8 mouse cellular contexts compared by ENCODE assay signal in genomic region chr12:85496755-85497154, GRCm38 (mm10). TPM values are rescaled to one million over a fixed set of nuclear protein-coding genes. Genes with fewer than 3 reads are reported as not detected.
A peak's percentile ranks its signal among the peaks of the same experiment; 100 is the strongest.
DNase-seq lines count a peak whose midpoint lies in the region; ATAC-seq lines count a peak whose summit lies in the region.

No protein-coding gene starts in this region.

- no peak overlapping the region for H3K27ac ChIP-seq in kidney, embryonic 16.5 days (ENCODE audit: low read length)
- H3K27ac ChIP-seq in heart, embryonic 14.5 days (replicated peaks in 1 of 2; ENCODE audit: control insufficient read depth in 1 of 2, insufficient read depth in 1 of 2, low read depth in 2 of 2, low read length in 2 of 2), result no peak overlapping the region

- H3K4me3 ChIP-seq in kidney, embryonic 16.5 days (ENCODE audit: low read length), result no peak overlapping the region
- H3K4me3 ChIP-seq in heart, embryonic 14.5 days (ENCODE audit: control insufficient read depth in 1 of 2, insufficient read depth in 1 of 2, low read depth in 1 of 2, low read length in 2 of 2), result no peak overlapping the region

- H3K9me3 ChIP-seq in kidney, embryonic 16.5 days (ENCODE audit: low read length), result peaks cover 4% of the 10 kb centered on the region; the same call in 1 of the 2 replicates
- 0 out of 2 replicates have a peak, but pooled peaks cover 6% of the 10 kb centered on the region for H3K9me3 ChIP-seq in heart, embryonic 14.5 days (ENCODE audit: control insufficient read depth, low read length)

- DNase-seq in kidney, adult 11 months, result peak; percentile 34
- peak; percentile 72 for DNase-seq in T-cell, adult 2 months (ENCODE audit: low spot score)
- peak; percentile 74 to 81 for DNase-seq in cerebellum, postnatal 36 days
- peak; percentile 66 to 75 for DNase-seq in left cerebral cortex, postnatal 25 days (ENCODE audit: low spot score in 2 of 2)
- peak; percentile 91 for DNase-seq in naive thymus-derived CD4-positive, alpha-beta T cell, adult 2 months (ENCODE audit: low read depth)
- DNase-seq in testis, postnatal 14 days (ENCODE audit: low spot score), result peak; percentile 55

- H3K4me2 ChIP-seq in kidney, embryonic 16.5 days (replicated peaks; ENCODE audit: low read depth, low read length), result no peak overlapping the region
- H3K4me2 ChIP-seq in heart, embryonic 14.5 days (ENCODE audit: low read length), result no peak overlapping the region

- H3K27me3 ChIP-seq in kidney, embryonic 16.5 days (ENCODE audit: insufficient read depth, low read length), result no peaks in the 10 kb centered on the region
- H3K27me3 ChIP-seq in heart, embryonic 14.5 days (ENCODE audit: control insufficient read depth, insufficient read depth, low read length), result no peaks in the 10 kb centered on the region

- H3K9ac ChIP-seq in kidney, embryonic 16.5 days (replicated peaks; ENCODE audit: low read length), result no peak overlapping the region
- no peak overlapping the region for H3K9ac ChIP-seq in heart, embryonic 14.5 days (ENCODE audit: low read length)

- intact Hi-C loops in left cerebral cortex, postnatal 25 days (cut with DNase I), result loop anchor here (1.0 to 5.0 kb wide), 2 partner anchors 167 to 231 kb away; no protein-coding TSS in a partner anchor

- ATAC-seq in kidney, embryonic 16.5 days (ENCODE audit: low FRiP score, low TSS enrichment), result no peak
- ATAC-seq in heart, embryonic 14.5 days (ENCODE audit: insufficient number of reproducible peaks, insufficient read depth, low FRiP score, low read depth), result peak; percentile 36; the same call in 1 of the 2 replicates

- H3K4me1 ChIP-seq in kidney, embryonic 16.5 days (ENCODE audit: insufficient read depth, low read length), result no peaks in the 10 kb centered on the region
- H3K4me1 ChIP-seq in heart, embryonic 14.5 days (ENCODE audit: control insufficient read depth in 2 of 2, insufficient read depth in 2 of 2, low read length in 2 of 2), result peaks cover 7 to 8% of the 10 kb centered on the region in 2 experiments; a peak in 2 of 4 replicates

- no peaks in the 10 kb centered on the region for H3K36me3 ChIP-seq in kidney, embryonic 16.5 days (ENCODE audit: insufficient read depth, low read length)
- H3K36me3 ChIP-seq in heart, embryonic 14.5 days (ENCODE audit: control insufficient read depth, insufficient read depth, low read length), result no peaks in the 10 kb centered on the region

- 23% methylated on average over 7 of the region's 7 CpGs for WGBS in kidney, embryonic 16.5 days
- 21% methylated on average over 7 of the region's 7 CpGs for WGBS in heart, embryonic 14.5 days

RNA-seq across cellular contexts. Expression of gene Fos, which starts 23.1 kb away (rescaled TPM):
- polyA plus RNA-seq in kidney, embryonic 16.5 days (2015; fragmentation: Nextera tagmentation; extraction: Ambion mirVana), result 2.7 and 3.5 TPM in 2 replicates
- polyA plus RNA-seq in heart, embryonic 14.5 days (2014; fragmentation: Nextera tagmentation; extraction: Ambion mirVana), result 3.8 and 4.0 TPM in 2 replicates
- 10 to 100 TPM; 47.2 to 55.9 TPM for total RNA-seq in left cerebral cortex, postnatal 25 days (2021)

Comparison
In these comparisons a context has a peak if more than half of its experiments do, and no peak if none do; other contexts are left out.
1. DNase-seq: peak in every context shown above with its lines; median percentile 91 in naive thymus-derived CD4-positive, alpha-beta T cell, adult 2 months; 78 in cerebellum, postnatal 36 days; 72 in T-cell, adult 2 months; 70 in left cerebral cortex, postnatal 25 days; 55 in testis, postnatal 14 days; 34 in kidney, adult 11 months.